In genomic region chr12:108686463-108686862, GRCm38 (mm10) we compare ENCODE assay signal across 13 mouse cellular contexts. TPM values are rescaled to one million over a fixed set of nuclear protein-coding genes. Genes with fewer than 3 reads are reported as not detected.
A peak's percentile ranks its signal among the peaks of the same experiment; 100 is the strongest.
DNase-seq lines count a peak whose midpoint lies in the region; ATAC-seq and TF ChIP-seq lines count a peak whose summit lies in the region.
"Had no signal": no experiment of that assay in that cellular context is flagged by ENCODE, and none has a peak within 500 bp of the region (broad histone marks: within the 10 kb centered on the region; RNA-seq: fewer than 3 reads in every experiment).

No protein-coding gene starts in this region.

- ATAC-seq in heart, embryonic 15.5 days (replicated peaks; ENCODE audit: insufficient number of reproducible peaks, insufficient read depth, low FRiP score, low read depth) = no peak
- ATAC-seq in midbrain, postnatal 0 days (ENCODE audit: low FRiP score) = no peak
- no peak for ATAC-seq in midbrain, embryonic 16.5 days
- ATAC-seq: midbrain, embryonic 13.5 days had no signal

- DNase-seq in heart, postnatal 4 days = no peak
- DNase-seq in midbrain, postnatal 0 days (ENCODE audit: low spot score) = peak; percentile 8
- DNase-seq in kidney, postnatal 14 days = peak; percentile 44
- DNase-seq in thymus, postnatal 36 days = peak; percentile 75 to 87
- DNase-seq in cerebellum, adult 9-10 months = no peak
- DNase-seq in yolk sac, embryonic 10.5 days (ENCODE audit: low spot score) = no peak
- DNase-seq: layer of hippocampus, postnatal 36 days; liver, embryonic 13.5 days had no signal

- peaks cover 9% of the 10 kb centered on the region for H3K4me1 ChIP-seq in heart, embryonic 15.5 days (replicated peaks)
- no peaks in the 10 kb centered on the region for H3K4me1 ChIP-seq in midbrain, postnatal 0 days (ENCODE audit: insufficient read depth, low read length)
- H3K4me1 ChIP-seq in midbrain, embryonic 16.5 days (ENCODE audit: control insufficient read depth, insufficient read depth, low read length) = no peaks in the 10 kb centered on the region
- H3K4me1 ChIP-seq: liver, embryonic 13.5 days; midbrain, embryonic 13.5 days had no signal

- H3K9ac ChIP-seq in heart, embryonic 15.5 days = no peak overlapping the region
- H3K9ac ChIP-seq in midbrain, postnatal 0 days (replicated peaks; ENCODE audit: low read length, poor library complexity, severe bottlenecking) = no peak overlapping the region
- H3K9ac ChIP-seq in midbrain, embryonic 16.5 days (ENCODE audit: low read depth, low read length) = no peak overlapping the region
- H3K9ac ChIP-seq: liver, embryonic 13.5 days; midbrain, embryonic 13.5 days had no signal

- no peaks in the 10 kb centered on the region for H3K9me3 ChIP-seq in heart, embryonic 15.5 days (replicated peaks)
- H3K9me3 ChIP-seq in midbrain, postnatal 0 days (ENCODE audit: low read length) = no peaks in the 10 kb centered on the region
- no peaks in the 10 kb centered on the region for H3K9me3 ChIP-seq in midbrain, embryonic 16.5 days (replicated peaks; ENCODE audit: control insufficient read depth, low read length, poor library complexity, severe bottlenecking)
- H3K9me3 ChIP-seq: liver, embryonic 13.5 days; midbrain, embryonic 13.5 days had no signal

- WGBS in heart, embryonic 15.5 days = 70% methylated on average over 6 of the region's 6 CpGs
- WGBS in midbrain, postnatal 0 days = 85% methylated on average over 6 of the region's 6 CpGs
- 76% methylated on average over 6 of the region's 6 CpGs for WGBS in midbrain, embryonic 16.5 days

- H3K36me3 ChIP-seq in heart, embryonic 15.5 days = peaks cover 41% of the 10 kb centered on the region
- peaks cover 46% of the 10 kb centered on the region for H3K36me3 ChIP-seq in midbrain, postnatal 0 days (ENCODE audit: insufficient read depth, low read length)
- peaks cover 22% of the 10 kb centered on the region for H3K36me3 ChIP-seq in midbrain, embryonic 16.5 days (ENCODE audit: control insufficient read depth, insufficient read depth, low read length)

- H3K27ac ChIP-seq in heart, embryonic 15.5 days = peak overlapping the region; percentile 20; the same call in 1 of the 2 replicates
- no peak overlapping the region for H3K27ac ChIP-seq in midbrain, postnatal 0 days (ENCODE audit: low read depth, low read length)
- H3K27ac ChIP-seq in midbrain, embryonic 16.5 days (ENCODE audit: low read length) = no peak overlapping the region
- H3K27ac ChIP-seq: liver, embryonic 13.5 days; midbrain, embryonic 13.5 days had no signal

- H3K4me3 ChIP-seq in heart, embryonic 15.5 days = no peak overlapping the region
- H3K4me3 ChIP-seq in midbrain, postnatal 0 days (ENCODE audit: low read depth, low read length) = no peak overlapping the region
- no peak overlapping the region for H3K4me3 ChIP-seq in midbrain, embryonic 16.5 days (ENCODE audit: low read depth, low read length)
- H3K4me3 ChIP-seq: erythroblast, embryonic 14.5 days; liver, embryonic 13.5 days; midbrain, embryonic 13.5 days had no signal

- TF ChIP-seq CTCF in midbrain, postnatal 0 days (IDR thresholded peaks at IDR 0.05) = no peak

- no peaks in the 10 kb centered on the region for H3K27me3 ChIP-seq in heart, embryonic 15.5 days
- H3K27me3 ChIP-seq in midbrain, postnatal 0 days (ENCODE audit: insufficient read depth, low read length) = no peaks in the 10 kb centered on the region
- H3K27me3 ChIP-seq in midbrain, embryonic 16.5 days (ENCODE audit: control insufficient read depth, insufficient read depth, low read depth, low read length) = no peaks in the 10 kb centered on the region
- H3K27me3 ChIP-seq: liver, embryonic 13.5 days; midbrain, embryonic 13.5 days had no signal

- no peak overlapping the region for H3K4me2 ChIP-seq in heart, embryonic 15.5 days
- H3K4me2 ChIP-seq in midbrain, postnatal 0 days (ENCODE audit: low read depth, low read length, poor library complexity, severe bottlenecking) = no peak overlapping the region
- no peak overlapping the region for H3K4me2 ChIP-seq in midbrain, embryonic 16.5 days (ENCODE audit: low read length)
- H3K4me2 ChIP-seq: liver, embryonic 13.5 days; midbrain, embryonic 13.5 days had no signal

RNA-seq across cellular contexts. Expression of gene Degs2, which starts 15.7 kb away (rescaled TPM):
- 0.54 and 2.1 TPM in 2 replicates for polyA plus RNA-seq in heart, embryonic 15.5 days (2015; fragmentation: Nextera tagmentation; extraction: Ambion mirVana)
- not detected for total RNA-seq in heart, postnatal 4 days (2021)
- total RNA-seq in midbrain, postnatal 0 days (2014; rRNA removed) = 0.71 and 2.1 TPM in 2 replicates
- polyA plus RNA-seq in midbrain, postnatal 0 days (2015; fragmentation: Nextera tagmentation; extraction: Ambion mirVana) = 1.1 and 1.4 TPM in 2 replicates
- 2.9 and 3.3 TPM in 2 replicates for polyA plus RNA-seq in midbrain, embryonic 16.5 days (2015; fragmentation: Nextera tagmentation; extraction: Ambion mirVana)
- total RNA-seq: neutrophil, adult 5-6 weeks had no signal
- polyA plus RNA-seq: erythroblast, embryonic 14.5 days had no signal

Comparison
In these comparisons a context has a peak if more than half of its experiments do, and no peak if none do; other contexts are left out.
1. DNase-seq: peak in midbrain, postnatal 0 days (single experiment), kidney, postnatal 14 days (single experiment) and thymus, postnatal 36 days (2 of 2); none in heart, postnatal 4 days (single experiment), cerebellum, adult 9-10 months (single experiment) and yolk sac, embryonic 10.5 days (single experiment).